Mouse (Mus musculus) hindbrain, postnatal 0 days (tissue): ENCODE data around the gene Pdia3. TPM values are rescaled to one million over a fixed set of nuclear protein-coding genes. Genes with fewer than 3 reads are reported as not detected.

Experiments used
- ATAC-seq: fragments of 200-750 bp; cut with Nextera tagmentation; 2 replicates; pipeline ENCODE4 v1.8.0; 2017; ENCODE audit warnings: mild to moderate bottlenecking, moderate TSS enrichment, moderate library complexity
- DNase-seq: peaks from one replicate; pipeline ENCODE4 v3.0.0-alpha.2; 2015; ENCODE audit warnings: low spot score
- H3K27ac ChIP-seq: fragments of 300-500 bp; sonication (generic); 2 replicates; pipeline ENCODE4 v1.5.1; 2014; ENCODE audit warnings: mild to moderate bottlenecking
- H3K27me3 ChIP-seq: fragments of 300-500 bp; sonication (generic); 2 replicates; pipeline ENCODE4 v1.6.1; 2014; ENCODE audit warnings: low read length, mixed read lengths; ENCODE audit not compliant: insufficient read depth
- H3K36me3 ChIP-seq: fragments of 300-500 bp; sonication (generic); 2 replicates; pipeline ENCODE4 v1.6.1; 2014; ENCODE audit warnings: low read length, mixed read lengths; ENCODE audit not compliant: insufficient read depth
- H3K4me1 ChIP-seq: fragments of 300-500 bp; sonication (generic); 2 replicates; pipeline ENCODE4 v1.6.1; 2014; ENCODE audit warnings: antibody characterized with exemption, low read length, mixed read lengths; ENCODE audit not compliant: insufficient read depth
- H3K4me2 ChIP-seq: fragments of 300-500 bp; sonication (generic); 2 replicates; pipeline ENCODE4 v1.6.1; 2014; ENCODE audit warnings: low read depth, mild to moderate bottlenecking, low read length, moderate library complexity, mixed read lengths
- H3K4me3 ChIP-seq: fragments of 300-500 bp; sonication (generic); 2 replicates; pipeline ENCODE4 v1.5.1; 2014; ENCODE audit warnings: low read length
- H3K9ac ChIP-seq: fragments of 300-500 bp; sonication (generic); replicated peaks from 2 replicates; pipeline ENCODE4 v1.6.1; 2014; ENCODE audit warnings: mild to moderate bottlenecking, low read length, moderate library complexity, mixed read lengths
- H3K9me3 ChIP-seq: fragments of 300-500 bp; sonication (generic); 2 replicates; pipeline ENCODE4 v1.6.1; 2016; ENCODE audit warnings: low read length, mixed read lengths
- CTCF ChIP-seq: IDR thresholded peaks from 2 replicates; pipeline ENCODE4 v1.5.1; 2016; ENCODE audit warnings: antibody characterized with exemption, control low read depth, low read depth
- WGBS: fragments of 180-500 bp; shearing (Covaris S2); extraction: QIAGEN DNeasy Blood & Tissue Kit; methylation state at CpG from one replicate; pipeline ENCODE4 v1.1.7; 2014; 5-methylcytosine and 5-hydroxymethylcytosine counted together
- polyA plus RNA-seq: library from polyadenylated mRNA; unstranded; fragments of >200 nt; fragmentation: Nextera tagmentation; extraction: Ambion mirVana; gene quantifications from 2 replicates; pipeline ENCODE4 v1.2.1, GENCODE M21; 2015
- total RNA-seq: library from RNA; depleted of rRNA; stranded (reverse); fragments of >200 nt; gene quantifications from 2 replicates; pipeline ENCODE4 v1.2.3, GENCODE M21; 2014

Gene Pdia3
- total and polyA plus RNA-seq, 2 experiments from 2014 or later, result 47.4 to 296 TPM

- no peak overlapping the region for H3K27ac ChIP-seq
- peaks cover 9% of the 10 kb centered on the region for H3K36me3 ChIP-seq
- 3% methylated on average over 30 of the region's 30 CpGs for WGBS
- H3K9ac ChIP-seq, result peak overlapping the region; percentile 24; the same call in 1 of the 2 replicates
- no peak for TF ChIP-seq CTCF
- DNase-seq, result no peak
- H3K27me3 ChIP-seq, result no peaks in the 10 kb centered on the region
- ATAC-seq, result no peak
- H3K4me2 ChIP-seq, result peak overlapping the region; percentile 71
- peaks cover 12% of the 10 kb centered on the region for H3K4me1 ChIP-seq
- H3K4me3 ChIP-seq, result peak overlapping the region; percentile 34
- H3K9me3 ChIP-seq, result no peaks in the 10 kb centered on the region
Measured at GRCm38 (mm10) chr2:121442259-121443067, 28.9 kb downstream of the Pdia3 start.

- DNase-seq, result no peak
- no peak for ATAC-seq
Measured at GRCm38 (mm10) chr2:121443068-121443349, 29.4 kb downstream of the Pdia3 start.

GRCm38 (mm10) chr2:121444178-121444577 lies 30.6 kb downstream of the Pdia3 start, which contains the start of gene Ell3:
Ell3 (minus strand) TSS chr2:121444278.
- Histone ChIP-seq H3K4me1 (peaks cover 16% of the 10 kb centered on the region), H3K9ac (no peak within 1 kb of the TSS), H3K9me3 (no peaks in the 10 kb centered on the region), H3K36me3 (no peaks in the 10 kb centered on the region), H3K4me3 (0 out of 2 replicates have a peak within 1 kb of the TSS, but pooled peaks have one; percentile 34), H3K4me2 (peak within 1 kb of the TSS; percentile 71), H3K27ac (no peak within 1 kb of the TSS), H3K27me3 (no peaks in the 10 kb centered on the region)
- no peak for TF ChIP-seq CTCF
- DNase-seq (no peak), ATAC-seq (no peak)
- 81% methylated on average over 1 of the region's 1 CpGs for WGBS

More at GRCm38 (mm10) chr2:121443068-121443349, 29.4 kb downstream of the Pdia3 start:
- Histone ChIP-seq H3K9ac (0 out of 2 replicates have a peak overlapping the region, but pooled peaks have one; percentile 24), H3K4me1 (peaks cover 12% of the 10 kb centered on the region), H3K9me3 (no peaks in the 10 kb centered on the region), H3K4me2 (peak overlapping the region; percentile 71), H3K27ac (no peak overlapping the region), H3K27me3 (no peaks in the 10 kb centered on the region), H3K36me3 (peaks cover 4% of the 10 kb centered on the region), H3K4me3 (peak overlapping the region; percentile 34)
- WGBS, result 12% methylated on average over 8 of the region's 8 CpGs
- no peak for TF ChIP-seq CTCF

- 76% methylated on average over 3 of the region's 3 CpGs for WGBS
- Histone ChIP-seq H3K9me3 (no peaks in the 10 kb centered on the region), H3K36me3 (no peaks in the 10 kb centered on the region), H3K27ac (no peak overlapping the region), H3K9ac (no peak overlapping the region), H3K4me2 (no peak overlapping the region), H3K4me1 (peaks cover 16% of the 10 kb centered on the region), H3K4me3 (no peak overlapping the region), H3K27me3 (no peaks in the 10 kb centered on the region)
- ATAC-seq (no peak), DNase-seq (no peak)
- no peak for TF ChIP-seq CTCF
Measured at GRCm38 (mm10) chr2:121445117-121445516, 31.5 kb downstream of the Pdia3 start.

- Histone ChIP-seq H3K9ac (no peak overlapping the region), H3K27ac (no peak overlapping the region), H3K4me1 (peaks cover 16% of the 10 kb centered on the region), H3K4me2 (no peak overlapping the region), H3K9me3 (no peaks in the 10 kb centered on the region), H3K27me3 (no peaks in the 10 kb centered on the region), H3K4me3 (no peak overlapping the region), H3K36me3 (peaks cover 3% of the 10 kb centered on the region; the same call in 1 of the 2 replicates)
- no peak for DNase-seq
- ATAC-seq, result no peak
- no peak for TF ChIP-seq CTCF
- 79% methylated on average over 4 of the region's 4 CpGs for WGBS
Measured at GRCm38 (mm10) chr2:121446506-121446905, 32.9 kb downstream of the Pdia3 start.

GRCm38 (mm10) chr2:121447006-121447405 lies 33.4 kb downstream of the Pdia3 start:
- H3K36me3 ChIP-seq, result peaks cover 3% of the 10 kb centered on the region; the same call in 1 of the 2 replicates
- H3K4me1 ChIP-seq, result peaks cover 15% of the 10 kb centered on the region
- no peak for TF ChIP-seq CTCF
- DNase-seq (no peak), ATAC-seq (no peak)
- no peak overlapping the region for H3K4me3 ChIP-seq
- no peaks in the 10 kb centered on the region for H3K27me3 ChIP-seq
- no peaks in the 10 kb centered on the region for H3K9me3 ChIP-seq
- H3K9ac ChIP-seq, result no peak overlapping the region
- 96% methylated on average over 3 of the region's 3 CpGs for WGBS
- no peak overlapping the region for H3K4me2 ChIP-seq
- H3K27ac ChIP-seq, result no peak overlapping the region

GRCm38 (mm10) chr2:121448136-121448535 lies 34.6 kb downstream of the Pdia3 start:
- Histone ChIP-seq H3K9ac (peak overlapping the region; percentile 28; the same call in 1 of the 2 replicates), H3K36me3 (peaks cover 6% of the 10 kb centered on the region; the same call in 1 of the 2 replicates), H3K4me3 (peak overlapping the region; percentile 89), H3K27ac (peak overlapping the region; percentile 79), H3K27me3 (no peaks in the 10 kb centered on the region), H3K9me3 (no peaks in the 10 kb centered on the region), H3K4me2 (peak overlapping the region; percentile 79), H3K4me1 (0 out of 2 replicates have a peak, but pooled peaks cover 4% of the 10 kb centered on the region)
- 17% methylated on average over 9 of the region's 9 CpGs for WGBS
- ATAC-seq, result no peak
- TF ChIP-seq CTCF, result peak; percentile 50
- peak; percentile 40 for DNase-seq
